Mouse (Mus musculus): ENCODE results near the gene Trim7. TPM values are rescaled to one million over a fixed set of nuclear protein-coding genes. Genes with fewer than 3 reads are reported as not detected.
A peak's percentile ranks its signal among the peaks of the same experiment; 100 is the strongest.

Trim7 gene
- polyA plus RNA-seq, 1 experiment from 2014 or later, result 0.89 TPM

DNA sequence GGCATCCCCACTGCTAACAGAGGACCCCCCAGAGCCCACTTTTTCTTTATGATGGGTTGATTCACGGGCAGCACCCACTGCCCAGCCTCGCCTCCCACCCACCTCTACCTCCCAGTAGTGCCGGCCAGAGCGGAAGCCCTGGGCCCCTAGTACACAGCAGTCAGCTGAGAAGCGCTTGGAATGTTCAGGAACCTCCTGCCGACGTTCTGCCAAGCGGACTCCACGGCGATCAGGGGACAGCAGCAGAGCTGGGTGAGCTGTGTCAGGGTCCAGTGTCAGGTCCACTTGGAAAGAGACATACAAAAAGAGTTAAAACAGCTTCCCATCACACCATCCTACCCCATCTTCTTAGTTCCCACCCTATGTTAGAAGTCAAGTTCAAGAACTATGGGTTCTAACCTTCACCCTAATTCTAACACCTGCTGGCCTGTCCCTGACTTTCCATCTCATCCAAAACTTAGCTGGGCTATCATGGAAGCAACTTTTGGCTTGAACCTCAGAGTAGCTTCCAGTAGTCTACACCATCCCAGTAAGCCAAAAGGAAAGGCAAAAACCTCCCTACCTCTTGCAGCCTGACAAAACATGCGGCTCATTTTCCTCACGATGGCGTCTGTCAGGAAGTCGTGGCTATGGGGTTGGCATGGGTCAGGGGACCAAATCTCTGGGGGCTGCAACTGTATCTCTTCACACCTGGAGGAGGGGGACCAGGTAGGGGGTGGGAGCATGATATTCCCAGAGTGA, 18.2 kb upstream of the Trim7 start:
- H3K36me3 ChIP-seq, result peaks cover 99% of the 10 kb centered on the region
- H3K4me3 ChIP-seq (replicated peaks), result no peak overlapping the region
- H3K27me3 ChIP-seq, result no peaks in the 10 kb centered on the region
- no peak overlapping the region for H3K9ac ChIP-seq (replicated peaks)
- no peak overlapping the region for H3K4me2 ChIP-seq (replicated peaks)
- peak; percentile 38 for ATAC-seq
- peaks cover 6% of the 10 kb centered on the region; the same call in 1 of the 2 replicates for H3K4me1 ChIP-seq (replicated peaks)
- no peak overlapping the region for H3K27ac ChIP-seq
- 74% methylated on average over 14 of the region's 14 CpGs for WGBS
- no peaks in the 10 kb centered on the region for H3K9me3 ChIP-seq

DNA sequence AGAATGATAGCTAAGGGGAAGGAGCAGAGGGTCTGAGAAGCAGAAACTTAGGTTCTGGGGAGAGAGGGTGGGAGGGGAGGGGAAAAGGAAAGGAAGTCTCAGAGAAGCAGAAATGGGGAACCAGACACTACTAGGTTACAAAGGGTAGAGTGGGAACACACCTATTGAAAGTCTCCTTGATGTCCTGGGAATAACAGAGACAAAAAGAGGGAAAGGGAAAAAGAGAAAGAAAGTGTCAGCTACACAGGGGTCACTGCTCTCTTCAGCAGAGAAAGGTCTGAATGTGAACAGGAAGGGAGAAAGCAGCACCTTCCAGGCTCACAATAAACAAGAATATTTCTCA, 17.7 kb upstream of the Trim7 start:
- 0 out of 2 replicates have a peak, but pooled peaks cover 2% of the 10 kb centered on the region for H3K4me1 ChIP-seq (replicated peaks)
- no peak for ATAC-seq
- H3K36me3 ChIP-seq, result peaks cover 99% of the 10 kb centered on the region
- H3K4me3 ChIP-seq (replicated peaks), result no peak overlapping the region
- no peak overlapping the region for H3K9ac ChIP-seq (replicated peaks)
- no peaks in the 10 kb centered on the region for H3K9me3 ChIP-seq
- no peaks in the 10 kb centered on the region for H3K27me3 ChIP-seq
- H3K27ac ChIP-seq, result no peak overlapping the region
- no peak overlapping the region for H3K4me2 ChIP-seq (replicated peaks)

DNA sequence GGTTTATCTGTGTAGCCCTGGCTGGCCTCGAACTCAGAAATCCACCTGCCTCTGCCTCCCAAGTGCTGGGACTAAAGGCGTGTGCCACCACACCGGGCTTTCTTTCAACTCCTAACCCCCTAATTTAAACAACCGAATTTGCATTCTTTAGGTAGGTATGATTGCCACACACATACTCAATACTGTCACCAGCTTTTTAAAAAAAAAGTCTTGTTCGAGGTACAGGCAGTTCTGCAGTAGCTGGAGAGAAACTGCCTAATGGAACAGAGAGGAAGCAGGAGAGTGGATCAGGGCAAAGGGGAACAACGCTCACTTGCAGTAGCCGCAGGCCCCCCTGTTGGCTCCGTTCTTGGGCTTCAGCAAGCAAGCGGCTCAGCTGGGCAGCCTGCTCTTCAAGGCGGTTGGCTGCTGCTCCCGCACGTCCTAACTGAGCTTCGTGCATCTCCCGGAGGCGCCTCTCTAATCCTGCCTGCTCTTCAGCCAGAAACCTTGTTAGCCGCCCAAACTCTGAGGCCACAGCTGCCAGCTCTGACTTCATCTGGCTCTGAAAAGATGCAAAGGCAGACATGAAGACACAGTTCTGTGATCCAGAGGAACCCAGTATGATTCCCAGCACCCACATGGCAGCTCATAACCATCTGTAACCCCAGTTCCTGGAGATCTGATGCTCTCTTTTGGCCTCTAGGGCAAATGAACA, 17.1 kb upstream of the Trim7 start:
- ATAC-seq, result no peak
- H3K9me3 ChIP-seq, result no peaks in the 10 kb centered on the region
- H3K27me3 ChIP-seq, result no peaks in the 10 kb centered on the region
- peaks cover 5% of the 10 kb centered on the region for H3K4me1 ChIP-seq (replicated peaks)
- H3K9ac ChIP-seq (replicated peaks), result no peak overlapping the region
- H3K4me3 ChIP-seq (replicated peaks), result no peak overlapping the region
- no peak overlapping the region for H3K4me2 ChIP-seq (replicated peaks)
- H3K27ac ChIP-seq, result 0 out of 2 replicates have a peak overlapping the region, but pooled peaks have one; percentile 21
- whole genome bisulfite sequencing, result 67% methylated on average over 16 of the region's 16 CpGs
- peaks cover 94% of the 10 kb centered on the region for H3K36me3 ChIP-seq

DNA sequence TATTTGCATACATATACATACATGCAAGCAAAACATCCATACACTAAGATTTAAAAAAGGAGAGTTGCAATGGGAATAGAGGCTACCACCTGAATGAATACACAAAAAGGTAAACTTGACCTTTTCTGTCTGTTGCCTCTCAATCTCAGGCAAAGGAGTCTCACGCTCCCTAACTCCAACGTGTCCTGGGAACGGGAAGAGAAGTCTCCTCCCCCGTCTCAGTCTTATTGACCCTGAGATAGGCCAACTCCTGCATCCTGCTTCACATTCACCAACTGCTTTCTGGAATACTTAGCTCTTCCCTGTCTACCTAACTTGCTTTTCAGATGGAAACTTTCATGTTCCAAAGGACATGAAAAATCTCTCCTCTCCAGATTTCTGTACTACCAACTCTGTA, 16.5 kb upstream of the Trim7 start:
- Histone ChIP-seq H3K4me2 (replicated peaks) (no peak overlapping the region), H3K36me3 (peaks cover 88% of the 10 kb centered on the region)
- 75% methylated on average over 4 of the region's 4 CpGs for WGBS

DNA sequence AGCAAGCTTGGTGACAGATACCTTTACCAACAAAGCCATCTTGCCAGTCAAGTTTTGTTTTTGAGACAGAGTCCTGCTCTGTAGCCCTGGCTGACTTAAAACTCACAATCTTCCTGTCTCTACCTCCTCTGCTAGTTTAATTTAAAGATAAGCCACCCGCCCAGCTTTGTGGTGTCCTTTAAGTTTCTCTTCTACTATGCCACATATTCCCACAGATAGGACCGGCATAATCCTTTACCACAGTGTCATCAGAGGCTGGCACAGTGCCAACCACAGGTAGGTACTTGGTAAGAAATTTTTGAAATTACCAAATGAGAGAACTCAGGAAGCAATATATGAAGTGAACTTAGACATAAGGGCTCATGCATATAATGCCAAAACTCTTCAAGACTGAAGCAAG, 15.8 kb upstream of the Trim7 start:
- Histone ChIP-seq H3K9me3 (no peaks in the 10 kb centered on the region), H3K9ac (replicated peaks) (no peak overlapping the region), H3K27me3 (no peaks in the 10 kb centered on the region), H3K36me3 (peaks cover 81% of the 10 kb centered on the region), H3K4me2 (replicated peaks) (no peak overlapping the region), H3K4me3 (replicated peaks) (no peak overlapping the region), H3K27ac (no peak overlapping the region), H3K4me1 (replicated peaks) (peaks cover 16% of the 10 kb centered on the region)
- ATAC-seq, result no peak
- 89% methylated on average over 2 of the region's 2 CpGs for WGBS

More for the DNA sequence above, 16.5 kb upstream of the Trim7 start:
- H3K9me3 ChIP-seq, result no peaks in the 10 kb centered on the region
- no peak overlapping the region for H3K9ac ChIP-seq (replicated peaks)
- H3K27me3 ChIP-seq, result no peaks in the 10 kb centered on the region
- H3K4me1 ChIP-seq (replicated peaks), result peaks cover 9% of the 10 kb centered on the region
- no peak for ATAC-seq
- H3K4me3 ChIP-seq (replicated peaks), result no peak overlapping the region
- no peak overlapping the region for H3K27ac ChIP-seq

DNA sequence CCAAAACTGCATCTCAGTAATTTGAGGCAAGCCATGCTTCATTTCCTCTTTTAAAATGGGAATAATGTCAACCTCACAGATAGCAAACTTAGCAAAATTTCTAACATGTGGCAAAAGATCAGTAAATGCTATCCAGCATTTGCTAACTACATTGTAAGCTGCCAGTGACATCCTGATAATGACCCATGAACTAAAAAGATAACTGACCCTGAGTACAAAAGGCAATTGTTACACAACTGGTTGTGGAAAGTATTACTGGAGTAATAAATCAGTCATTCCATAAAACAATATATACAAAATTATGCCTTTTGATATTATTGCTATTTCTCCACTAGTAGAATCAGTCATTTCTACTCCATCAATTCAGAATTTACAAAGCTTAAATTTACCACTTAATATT, 12.2 kb upstream of the Trim7 start:
- peaks cover 51% of the 10 kb centered on the region for H3K36me3 ChIP-seq
- no peak for ATAC-seq
- no peaks in the 10 kb centered on the region for H3K27me3 ChIP-seq
- no peak overlapping the region for H3K9ac ChIP-seq (replicated peaks)
- H3K27ac ChIP-seq, result no peak overlapping the region
- no peaks in the 10 kb centered on the region for H3K9me3 ChIP-seq
- no peak overlapping the region for H3K4me3 ChIP-seq (replicated peaks)
- H3K4me2 ChIP-seq (replicated peaks), result no peak overlapping the region
- peaks cover 30% of the 10 kb centered on the region for H3K4me1 ChIP-seq (replicated peaks)

DNA sequence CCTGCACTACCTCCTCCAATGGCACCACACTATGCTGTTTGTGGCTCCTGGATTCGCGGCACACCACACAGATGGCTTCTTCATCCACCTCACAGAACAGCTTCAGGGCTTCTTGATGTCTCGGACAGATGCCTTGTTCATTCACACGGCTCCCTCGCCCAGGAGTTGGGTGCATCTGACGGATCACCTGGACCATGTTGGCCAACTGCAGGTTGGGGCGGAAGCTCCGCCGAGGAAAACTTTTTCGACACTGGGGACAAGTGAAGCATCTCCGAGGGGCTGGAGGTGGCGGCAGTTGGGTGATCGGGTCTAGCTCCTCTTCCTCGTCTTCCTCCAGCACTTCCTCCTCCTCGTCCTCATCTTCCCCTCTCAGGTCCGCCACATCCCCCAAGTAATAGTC, 10.1 kb upstream of the Trim7 start:
- ATAC-seq, result no peak
- Histone ChIP-seq H3K27me3 (no peaks in the 10 kb centered on the region), H3K27ac (no peak overlapping the region), H3K4me1 (replicated peaks) (peaks cover 30% of the 10 kb centered on the region), H3K9me3 (no peaks in the 10 kb centered on the region), H3K9ac (replicated peaks) (peak overlapping the region; percentile 83), H3K4me3 (replicated peaks) (peak overlapping the region; percentile 74), H3K36me3 (peaks cover 30% of the 10 kb centered on the region), H3K4me2 (replicated peaks) (peak overlapping the region; percentile 86)
- WGBS, result 76% methylated on average over 16 of the region's 16 CpGs

DNA sequence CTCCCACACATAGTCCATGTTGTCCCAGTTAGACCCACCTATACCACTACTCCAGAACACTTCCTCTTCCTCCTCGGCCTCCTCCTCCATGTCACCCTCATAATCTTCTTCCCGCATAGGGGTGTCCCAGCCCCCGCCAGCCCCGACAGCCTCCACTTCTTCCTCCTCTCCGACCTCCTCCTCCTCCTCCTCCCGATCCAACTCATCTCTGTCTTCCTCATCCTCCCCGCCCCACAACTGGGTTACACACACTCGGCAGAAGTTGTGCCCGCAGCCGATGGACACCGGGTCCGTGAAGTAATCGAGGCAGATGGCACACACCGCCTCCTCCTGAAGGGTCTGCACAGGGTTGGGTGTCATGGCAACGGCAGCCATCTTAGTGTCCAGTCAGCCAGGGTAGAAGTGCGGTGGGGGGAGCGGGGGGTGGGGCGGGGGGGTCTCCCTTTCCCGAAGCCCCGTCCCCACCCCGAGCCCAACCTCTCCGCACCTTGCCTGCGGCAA, 9.6 kb upstream of the Trim7 start:
- peak overlapping the region; percentile 83 for H3K9ac ChIP-seq (replicated peaks)
- H3K27me3 ChIP-seq, result no peaks in the 10 kb centered on the region
- peaks cover 30% of the 10 kb centered on the region for H3K4me1 ChIP-seq (replicated peaks)
- ATAC-seq, result peak; percentile 78
- WGBS, result 3% methylated on average over 21 of the region's 23 CpGs
- H3K27ac ChIP-seq, result peak overlapping the region; percentile 76
- peak overlapping the region; percentile 86 for H3K4me2 ChIP-seq (replicated peaks)
- no peaks in the 10 kb centered on the region for H3K9me3 ChIP-seq
- H3K4me3 ChIP-seq (replicated peaks), result peak overlapping the region; percentile 74
- peaks cover 25% of the 10 kb centered on the region for H3K36me3 ChIP-seq

DNA sequence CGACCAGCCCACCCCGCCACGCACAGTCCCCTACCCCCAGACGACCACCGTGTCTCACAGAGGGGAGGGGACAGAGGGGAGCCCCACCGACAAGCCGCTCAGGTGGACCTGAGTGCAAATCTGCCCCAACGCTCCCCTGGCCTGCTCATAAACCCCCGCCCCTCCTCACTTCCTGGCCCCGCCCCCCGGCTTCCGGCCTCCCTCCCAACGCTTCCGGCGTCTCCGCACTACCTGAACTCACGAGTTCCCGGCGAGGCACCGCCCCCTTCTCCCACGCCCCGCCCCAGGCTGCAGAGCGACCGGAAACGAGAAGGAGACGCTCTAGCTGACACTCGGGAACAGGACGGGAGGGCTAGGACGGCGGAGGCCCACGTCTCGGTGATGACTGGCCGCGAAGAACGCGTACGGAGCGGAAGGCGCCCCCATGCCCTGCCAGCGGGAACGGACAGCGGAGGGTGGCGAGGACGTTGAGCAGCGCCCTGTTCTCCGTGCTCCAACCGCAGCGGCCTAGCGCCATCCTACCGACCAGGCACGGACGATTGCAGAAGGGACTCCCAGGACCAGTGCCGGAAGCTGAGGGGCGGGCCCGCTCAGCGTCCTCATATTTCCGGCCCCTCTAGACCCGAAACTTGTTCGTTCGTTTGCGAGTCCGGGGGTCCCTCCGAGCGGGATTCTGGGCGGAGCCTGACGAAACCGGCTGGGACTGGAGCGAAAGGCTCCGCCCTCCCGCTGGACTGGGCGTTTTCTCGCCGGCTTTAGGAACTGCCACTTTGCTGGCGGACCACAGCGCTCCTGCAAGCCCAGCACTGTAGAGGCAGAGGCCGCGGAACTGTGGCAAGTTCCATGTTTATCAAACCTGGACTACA, 8.9 kb upstream of the Trim7 start, which contains the start of gene Trim41:
Gene Trim41 (minus strand): TSS at position 554 of the 866 bp plus-strand sequence.
- WGBS, result under 1% methylated on average over 69 of the region's 77 CpGs
- peaks cover 5% of the 10 kb centered on the region; the same call in 1 of the 2 replicates for H3K27me3 ChIP-seq
- H3K4me1 ChIP-seq (replicated peaks), result peaks cover 30% of the 10 kb centered on the region
- ATAC-seq, result peak; percentile 97
- peaks cover 18% of the 10 kb centered on the region for H3K36me3 ChIP-seq
- H3K4me2 ChIP-seq (replicated peaks), result peak within 1 kb of the TSS; percentile 86
- peak within 1 kb of the TSS; percentile 83 for H3K9ac ChIP-seq (replicated peaks)
- H3K27ac ChIP-seq, result peak within 1 kb of the TSS; percentile 95
- H3K4me3 ChIP-seq (replicated peaks), result peak within 1 kb of the TSS; percentile 74
- H3K9me3 ChIP-seq, result no peaks in the 10 kb centered on the region

DNA sequence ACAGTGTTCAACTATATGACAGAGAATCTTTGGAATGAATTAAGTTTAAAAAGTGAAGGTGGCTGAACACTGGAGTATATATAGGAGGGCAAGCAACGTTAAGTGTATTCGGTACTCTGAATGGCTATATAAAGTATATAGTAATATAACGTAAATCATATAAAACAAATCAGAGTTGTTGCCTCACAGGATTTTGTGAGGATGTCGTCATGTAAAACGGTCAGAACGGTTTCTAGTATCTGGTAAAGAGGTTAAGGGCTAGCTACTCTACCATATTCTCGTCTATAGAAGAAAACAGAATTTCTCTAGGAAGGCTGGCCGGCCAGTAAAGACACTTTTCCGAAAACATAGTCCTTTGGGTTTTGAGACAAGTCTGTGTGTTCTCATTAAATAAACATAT, 8.1 kb upstream of the Trim7 start:
- ATAC-seq, result peak; percentile 7
- Histone ChIP-seq H3K36me3 (peaks cover 11% of the 10 kb centered on the region; the same call in 1 of the 2 replicates), H3K9ac (replicated peaks) (peak overlapping the region; percentile 83), H3K27ac (peak overlapping the region; percentile 95), H3K4me2 (replicated peaks) (peak overlapping the region; percentile 86), H3K4me3 (replicated peaks) (peak overlapping the region; percentile 74), H3K9me3 (no peaks in the 10 kb centered on the region), H3K27me3 (peaks cover 10% of the 10 kb centered on the region; the same call in 1 of the 2 replicates), H3K4me1 (replicated peaks) (peaks cover 30% of the 10 kb centered on the region)
- 7% methylated on average over 9 of the region's 9 CpGs for whole genome bisulfite sequencing

DNA sequence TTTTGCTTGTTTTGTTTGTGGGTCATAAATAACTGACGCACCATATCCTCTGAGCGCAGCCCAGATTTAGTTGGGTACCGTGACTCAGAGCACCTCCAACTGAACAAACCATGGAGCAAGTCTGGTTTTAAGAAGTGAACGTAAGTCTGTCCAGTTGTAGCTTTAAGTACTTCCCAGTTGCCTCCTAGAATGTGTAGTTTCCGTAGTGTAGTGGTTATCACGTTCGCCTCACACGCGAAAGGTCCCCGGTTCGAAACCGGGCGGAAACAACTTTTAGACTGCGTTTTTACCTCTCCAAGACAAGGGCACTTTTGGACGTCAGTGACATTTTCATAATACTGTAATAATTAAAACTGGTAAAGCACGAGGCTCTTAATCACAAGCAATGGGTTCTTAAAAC, 7.6 kb upstream of the Trim7 start:
- WGBS, result under 1% methylated on average over 16 of the region's 16 CpGs
- Histone ChIP-seq H3K27me3 (peaks cover 12% of the 10 kb centered on the region), H3K9me3 (no peaks in the 10 kb centered on the region), H3K4me2 (replicated peaks) (peak overlapping the region; percentile 86), H3K27ac (no peak overlapping the region; the same call in 1 of the 2 replicates), H3K9ac (replicated peaks) (peak overlapping the region; percentile 83), H3K36me3 (peaks cover 6% of the 10 kb centered on the region; the same call in 1 of the 2 replicates), H3K4me1 (replicated peaks) (peaks cover 31% of the 10 kb centered on the region), H3K4me3 (replicated peaks) (peak overlapping the region; percentile 74)
- ATAC-seq, result no peak
